Mouse (Mus musculus): Measurements from ENCODE around the gene Vav2. TPM values are rescaled to one million over a fixed set of nuclear protein-coding genes. Genes with fewer than 3 reads are reported as not detected.

Vav2 gene
- total and polyA plus RNA-seq, 2 experiments from 2014 or later: 7.1 to 39.6 TPM

DNA sequence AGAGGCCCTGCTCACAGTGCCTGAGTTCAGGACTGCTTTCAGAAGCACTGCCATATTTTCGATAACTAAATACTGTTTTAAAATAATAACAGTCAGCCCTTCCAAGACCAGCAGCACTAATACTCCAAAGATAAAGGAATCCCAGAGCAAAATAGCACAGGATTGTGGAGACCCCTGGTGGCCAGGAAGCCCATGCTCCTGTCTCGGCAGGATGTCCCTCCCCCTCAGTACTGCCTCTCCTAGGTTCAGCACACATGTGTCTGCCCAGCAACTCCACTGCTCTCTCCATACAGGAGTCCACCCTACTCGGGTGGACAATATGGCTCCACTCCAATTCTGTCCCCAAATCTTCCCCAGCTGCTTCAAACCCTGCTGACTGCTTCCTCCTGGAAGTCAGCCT, 191.1 kb downstream of the Vav2 start:
- H3K27ac ChIP-seq (ENCODE audit: low read depth, low read length): no peak overlapping the region
- H3K36me3 ChIP-seq (ENCODE audit: insufficient read depth): no peaks in the 10 kb centered on the region
- no peaks in the 10 kb centered on the region for H3K4me1 ChIP-seq (ENCODE audit: insufficient read depth)
- peak; percentile 94 for TF ChIP-seq CTCF (IDR thresholded peaks at IDR 0.05; ENCODE audit: low read depth)
- H3K27me3 ChIP-seq (ENCODE audit: insufficient read depth, low read length): no peaks in the 10 kb centered on the region
- no peaks in the 10 kb centered on the region for H3K9me3 ChIP-seq (ENCODE audit: low read length)
- DNase-seq: peak; percentile 88
- no peak overlapping the region for H3K9ac ChIP-seq
- ATAC-seq: peak; percentile 86
- H3K4me3 ChIP-seq (ENCODE audit: low read depth, low read length): no peak overlapping the region
- WGBS: 15% methylated on average over 3 of the region's 3 CpGs
- no peak overlapping the region for H3K4me2 ChIP-seq (ENCODE audit: low read depth)

DNA sequence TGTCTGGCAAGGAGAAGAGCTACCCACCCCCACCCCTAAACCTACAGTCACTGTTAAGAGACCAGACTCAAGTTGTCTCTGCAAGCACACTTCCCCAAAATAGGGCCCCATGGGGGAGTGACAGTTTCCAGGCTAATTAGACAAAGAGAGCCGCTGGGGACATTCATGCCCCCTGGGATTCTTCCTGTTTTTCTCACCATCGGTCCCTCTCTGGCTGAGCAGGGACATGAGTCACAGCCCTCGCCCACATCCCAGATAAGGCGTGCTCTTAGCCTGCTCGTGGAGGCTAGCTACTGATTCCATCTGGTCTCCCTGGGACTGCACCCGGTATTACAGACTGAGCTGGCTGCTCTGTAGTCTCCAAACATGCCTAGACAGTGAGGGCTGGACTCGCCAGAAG, 194.5 kb downstream of the Vav2 start:
- no peaks in the 10 kb centered on the region for H3K9me3 ChIP-seq (ENCODE audit: low read length)
- H3K4me3 ChIP-seq (ENCODE audit: low read depth, low read length): no peak overlapping the region
- WGBS: 33% methylated on average over 7 of the region's 7 CpGs
- no peaks in the 10 kb centered on the region for H3K27me3 ChIP-seq (ENCODE audit: insufficient read depth, low read length)
- no peak overlapping the region for H3K9ac ChIP-seq
- H3K4me2 ChIP-seq (ENCODE audit: low read depth): no peak overlapping the region
- ATAC-seq: no peak
- H3K27ac ChIP-seq (ENCODE audit: low read depth, low read length): no peak overlapping the region
- H3K36me3 ChIP-seq (ENCODE audit: insufficient read depth): no peaks in the 10 kb centered on the region
- no peaks in the 10 kb centered on the region for H3K4me1 ChIP-seq (ENCODE audit: insufficient read depth)
- no peak for TF ChIP-seq CTCF (IDR thresholded peaks at IDR 0.05; ENCODE audit: low read depth)
- DNase-seq: no peak

DNA sequence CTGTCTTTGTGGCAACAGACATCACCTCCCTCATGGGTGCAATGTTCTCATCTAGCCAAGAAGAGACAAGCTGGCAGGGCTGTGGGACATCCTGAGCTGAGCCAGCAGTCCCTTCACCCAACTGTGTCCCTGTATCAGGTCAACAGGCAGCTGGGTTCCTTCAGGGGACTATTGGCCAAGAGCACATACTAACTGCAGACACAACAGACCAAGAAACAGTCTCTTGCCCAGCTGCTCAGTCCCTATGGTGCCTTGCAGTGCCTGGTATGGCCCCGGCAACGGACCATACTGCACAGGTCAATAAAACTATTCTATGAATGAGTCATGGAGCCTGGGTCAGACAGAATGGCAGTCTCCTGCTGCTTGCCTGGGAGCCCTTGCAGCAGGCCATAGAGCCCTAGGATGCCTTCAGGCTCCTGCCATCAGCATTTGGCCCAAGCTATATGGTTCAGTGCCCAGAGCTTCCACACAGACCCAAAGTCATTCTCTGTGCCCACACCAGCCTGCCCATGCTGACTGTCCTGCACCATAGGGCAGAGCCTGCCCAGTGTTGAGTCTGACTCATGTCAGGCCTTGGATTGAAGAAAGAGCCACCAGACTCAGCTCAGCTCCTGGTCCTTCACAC, 197.2 kb downstream of the Vav2 start:
- Histone ChIP-seq H3K27me3 (ENCODE audit: insufficient read depth, low read length) (no peaks in the 10 kb centered on the region), H3K9me3 (ENCODE audit: low read length) (no peaks in the 10 kb centered on the region), H3K4me2 (ENCODE audit: low read depth) (no peak overlapping the region), H3K9ac (no peak overlapping the region), H3K4me1 (ENCODE audit: insufficient read depth) (no peaks in the 10 kb centered on the region), H3K36me3 (ENCODE audit: insufficient read depth) (no peaks in the 10 kb centered on the region), H3K4me3 (ENCODE audit: low read depth, low read length) (no peak overlapping the region), H3K27ac (ENCODE audit: low read depth, low read length) (no peak overlapping the region)
- 78% methylated on average over 2 of the region's 2 CpGs for WGBS
- DNase-seq (no peak), ATAC-seq (no peak)
- TF ChIP-seq CTCF (IDR thresholded peaks at IDR 0.05; ENCODE audit: low read depth): no peak

DNA sequence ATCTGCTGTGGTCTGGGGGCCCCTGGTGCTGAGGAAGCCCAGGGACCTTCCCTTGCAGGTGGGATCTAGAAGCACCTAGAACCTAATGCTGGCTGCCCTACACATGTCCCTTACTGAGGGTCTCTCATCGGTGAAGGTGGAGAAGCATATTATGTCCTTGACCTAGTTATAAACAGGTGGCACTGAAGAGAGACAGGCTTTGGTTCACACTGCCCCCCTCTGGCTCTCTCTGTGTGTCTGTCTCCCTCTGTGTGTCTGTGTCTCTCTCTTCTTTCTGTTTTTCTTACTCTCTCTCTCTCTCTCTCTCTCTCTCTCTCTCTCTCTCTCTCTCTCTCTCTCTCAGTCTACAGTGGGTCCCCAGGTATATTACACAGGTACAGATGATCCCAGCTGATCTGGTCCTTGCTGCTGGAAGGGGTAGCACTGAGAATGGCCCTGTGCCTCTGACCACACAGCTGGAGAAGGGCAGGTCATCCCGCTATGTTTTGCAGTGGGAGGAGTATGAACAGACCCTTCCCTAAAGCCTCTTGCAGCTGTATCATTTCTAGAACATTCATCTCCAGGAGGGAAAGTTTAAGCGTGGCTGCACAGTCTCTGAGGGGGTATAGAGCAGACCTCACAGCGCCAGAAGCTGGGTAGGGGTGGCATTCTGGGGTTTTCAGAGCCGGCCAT, 197.9 kb downstream of the Vav2 start:
- H3K4me3 ChIP-seq (ENCODE audit: low read depth, low read length): no peak overlapping the region
- H3K9me3 ChIP-seq (ENCODE audit: low read length): no peaks in the 10 kb centered on the region
- no peaks in the 10 kb centered on the region for H3K27me3 ChIP-seq (ENCODE audit: insufficient read depth, low read length)
- TF ChIP-seq CTCF (IDR thresholded peaks at IDR 0.05; ENCODE audit: low read depth): no peak
- H3K4me2 ChIP-seq (ENCODE audit: low read depth): no peak overlapping the region
- no peak overlapping the region for H3K27ac ChIP-seq (ENCODE audit: low read depth, low read length)
- DNase-seq (no peak), ATAC-seq (no peak)
- H3K36me3 ChIP-seq (ENCODE audit: insufficient read depth): no peaks in the 10 kb centered on the region
- no peak overlapping the region for H3K9ac ChIP-seq
- WGBS: 75% methylated on average over 5 of the region's 5 CpGs
- H3K4me1 ChIP-seq (ENCODE audit: insufficient read depth): no peaks in the 10 kb centered on the region

DNA sequence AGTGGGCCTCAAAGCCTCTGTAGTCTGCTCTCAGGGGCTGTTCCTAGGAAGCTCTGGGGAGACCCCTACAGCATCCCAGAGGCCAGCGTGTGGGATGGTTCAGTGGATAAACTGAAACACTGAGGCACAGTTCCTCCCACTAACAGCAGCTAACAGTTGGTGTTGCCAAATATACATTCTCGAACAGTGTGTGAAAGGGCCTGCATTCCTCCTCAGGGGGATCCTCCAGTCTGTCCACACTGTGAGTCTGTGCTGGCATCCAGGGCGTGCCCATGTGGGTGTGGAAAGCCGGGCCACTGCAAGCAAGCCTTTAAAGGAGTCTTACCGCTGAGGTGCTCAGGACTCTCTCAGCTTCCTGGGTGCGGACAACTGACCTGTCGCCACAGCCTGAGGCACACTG, 200.3 kb downstream of the Vav2 start:
- H3K4me1 ChIP-seq (ENCODE audit: insufficient read depth): no peaks in the 10 kb centered on the region
- no peak overlapping the region for H3K4me3 ChIP-seq (ENCODE audit: low read depth, low read length)
- ATAC-seq (no peak), DNase-seq (no peak)
- no peaks in the 10 kb centered on the region for H3K27me3 ChIP-seq (ENCODE audit: insufficient read depth, low read length)
- TF ChIP-seq CTCF (IDR thresholded peaks at IDR 0.05; ENCODE audit: low read depth): 0 out of 2 replicates have a peak, but pooled peaks have one; percentile 4
- H3K36me3 ChIP-seq (ENCODE audit: insufficient read depth): no peaks in the 10 kb centered on the region
- H3K27ac ChIP-seq (ENCODE audit: low read depth, low read length): no peak overlapping the region
- no peak overlapping the region for H3K9ac ChIP-seq
- WGBS: 64% methylated on average over 7 of the region's 7 CpGs
- no peak overlapping the region for H3K4me2 ChIP-seq (ENCODE audit: low read depth)
- no peaks in the 10 kb centered on the region for H3K9me3 ChIP-seq (ENCODE audit: low read length)

DNA sequence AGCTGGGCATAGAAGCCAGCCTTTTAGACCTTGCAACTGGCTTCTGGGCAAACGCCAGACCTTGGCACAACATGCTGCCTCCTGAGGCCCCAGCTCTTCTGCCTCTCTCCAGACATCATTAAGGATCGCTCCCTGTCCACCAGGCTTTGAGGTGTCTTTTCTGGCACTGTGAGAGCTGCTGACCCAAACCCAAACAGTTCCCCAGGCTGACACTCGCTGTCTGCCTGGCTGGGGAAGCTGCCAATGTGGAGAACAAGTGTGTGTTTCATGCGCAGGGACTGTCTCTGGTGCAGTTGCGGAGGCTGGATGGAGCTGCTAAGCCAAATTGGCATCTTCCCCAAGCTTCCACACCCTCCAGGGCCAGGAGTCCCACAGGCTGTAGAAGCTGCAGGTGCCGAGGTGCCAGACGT, 203.8 kb downstream of the Vav2 start:
- no peak overlapping the region for H3K4me3 ChIP-seq (ENCODE audit: low read depth, low read length)
- no peak; the same call in 1 of the 2 replicates for ATAC-seq
- no peaks in the 10 kb centered on the region for H3K36me3 ChIP-seq (ENCODE audit: insufficient read depth)
- DNase-seq: no peak
- WGBS: 49% methylated on average over 7 of the region's 7 CpGs
- no peak overlapping the region for H3K9ac ChIP-seq
- no peak overlapping the region for H3K27ac ChIP-seq (ENCODE audit: low read depth, low read length)
- no peaks in the 10 kb centered on the region for H3K27me3 ChIP-seq (ENCODE audit: insufficient read depth, low read length)
- H3K4me1 ChIP-seq (ENCODE audit: insufficient read depth): no peaks in the 10 kb centered on the region
- no peak for TF ChIP-seq CTCF (IDR thresholded peaks at IDR 0.05; ENCODE audit: low read depth)
- no peaks in the 10 kb centered on the region for H3K9me3 ChIP-seq (ENCODE audit: low read length)
- no peak overlapping the region for H3K4me2 ChIP-seq (ENCODE audit: low read depth)

DNA sequence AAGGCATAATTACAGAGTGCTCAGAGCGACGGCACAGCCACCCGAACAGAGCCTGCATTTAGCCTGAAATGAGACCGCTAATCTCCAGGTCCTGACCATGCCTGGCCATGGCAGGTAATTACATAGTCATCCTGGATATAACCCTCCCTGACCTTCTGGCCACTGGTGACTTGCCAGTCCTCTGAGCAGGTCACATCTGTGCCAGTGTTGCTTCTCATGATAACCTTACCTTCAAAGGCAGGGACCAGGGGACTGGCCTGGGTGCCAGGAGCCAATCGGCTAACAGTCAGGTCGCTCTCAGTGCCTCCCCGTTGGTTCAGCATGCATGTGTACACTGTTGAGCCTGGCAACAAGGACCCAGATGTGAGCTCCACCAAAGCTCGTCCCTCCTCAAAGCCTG, 208.3 kb downstream of the Vav2 start:
- DNase-seq (no peak), ATAC-seq (no peak)
- no peak overlapping the region for H3K9ac ChIP-seq
- WGBS: 87% methylated on average over 8 of the region's 8 CpGs
- no peak overlapping the region for H3K4me3 ChIP-seq (ENCODE audit: low read depth, low read length)
- TF ChIP-seq CTCF (IDR thresholded peaks at IDR 0.05; ENCODE audit: low read depth): no peak
- no peaks in the 10 kb centered on the region for H3K36me3 ChIP-seq (ENCODE audit: insufficient read depth)
- H3K4me2 ChIP-seq (ENCODE audit: low read depth): no peak overlapping the region
- no peak overlapping the region for H3K27ac ChIP-seq (ENCODE audit: low read depth, low read length)
- no peaks in the 10 kb centered on the region for H3K4me1 ChIP-seq (ENCODE audit: insufficient read depth)
- H3K9me3 ChIP-seq (ENCODE audit: low read length): no peaks in the 10 kb centered on the region
- H3K27me3 ChIP-seq (ENCODE audit: insufficient read depth, low read length): no peaks in the 10 kb centered on the region

All from forebrain, postnatal 0 days (tissue).